In the genomic region with DNA sequence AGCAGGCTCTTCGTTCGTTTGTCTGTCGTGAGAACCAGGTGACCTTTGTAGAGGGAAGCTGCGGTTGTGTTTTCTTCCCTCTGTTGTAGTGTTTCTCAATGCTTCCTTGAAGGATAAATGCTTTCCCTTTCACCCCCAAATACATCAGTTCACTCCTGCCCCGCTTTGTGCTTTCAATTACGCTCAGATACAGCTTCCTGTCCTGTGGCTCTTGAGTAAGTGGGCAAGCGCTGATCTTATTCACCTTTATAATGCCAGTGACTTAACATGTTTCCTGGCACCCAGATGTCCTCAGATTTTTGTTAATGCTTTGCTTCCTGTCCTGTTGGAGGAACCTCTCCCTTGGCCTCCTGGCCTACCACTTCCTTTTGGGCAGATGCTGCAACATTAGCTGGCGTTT, we compare ENCODE assay signal across 16 mouse cellular contexts. TPM values are rescaled to one million over a fixed set of nuclear protein-coding genes. Genes with fewer than 3 reads are reported as not detected.
A peak's percentile ranks its signal among the peaks of the same experiment; 100 is the strongest.
DNase-seq lines count a peak whose midpoint lies in the region; ATAC-seq and TF ChIP-seq lines count a peak whose summit lies in the region.
"Had no signal": no experiment of that assay in that cellular context is flagged by ENCODE, and none has a peak within 500 bp of the region (broad histone marks: within the 10 kb centered on the region; RNA-seq: fewer than 3 reads in every experiment).

No protein-coding gene starts in this region.

- TF ChIP-seq EP300 in liver, postnatal 0 days (IDR thresholded peaks at IDR 0.05; ENCODE audit: low read depth): peak; percentile 48

- no peak overlapping the region for H3K9ac ChIP-seq in liver, postnatal 0 days (replicated peaks)
- H3K9ac ChIP-seq in liver, embryonic 12.5 days: no peak overlapping the region
- no peak overlapping the region for H3K9ac ChIP-seq in kidney, postnatal 0 days (ENCODE audit: low read depth, low read length)
- H3K9ac ChIP-seq: embryonic facial prominence, embryonic 15.5 days; heart, embryonic 15.5 days; hindbrain, embryonic 15.5 days; liver, embryonic 14.5 days had no signal

- 29% methylated on average over 8 of the region's 8 CpGs for WGBS in liver, postnatal 0 days (ENCODE audit: insufficient replicate concordance)
- 32% methylated on average over 8 of the region's 8 CpGs for WGBS in liver, embryonic 12.5 days (ENCODE audit: insufficient replicate concordance)
- WGBS in kidney, postnatal 0 days: 46% methylated on average over 8 of the region's 8 CpGs

- no peak overlapping the region for H3K27ac ChIP-seq in liver, postnatal 0 days (ENCODE audit: low read depth)
- no peak overlapping the region for H3K27ac ChIP-seq in liver, embryonic 12.5 days
- no peak overlapping the region for H3K27ac ChIP-seq in kidney, postnatal 0 days
- H3K27ac ChIP-seq: embryonic facial prominence, embryonic 15.5 days; heart, embryonic 15.5 days; hindbrain, embryonic 15.5 days; liver, embryonic 14.5 days had no signal

- no peaks in the 10 kb centered on the region for H3K9me3 ChIP-seq in liver, postnatal 0 days (ENCODE audit: low read length)
- H3K9me3 ChIP-seq in liver, embryonic 12.5 days (replicated peaks): no peaks in the 10 kb centered on the region
- no peaks in the 10 kb centered on the region for H3K9me3 ChIP-seq in kidney, postnatal 0 days (replicated peaks; ENCODE audit: low read length)
- H3K9me3 ChIP-seq: embryonic facial prominence, embryonic 15.5 days; heart, embryonic 15.5 days; hindbrain, embryonic 15.5 days had no signal

- no peak for TF ChIP-seq CTCF in liver, postnatal 0 days (IDR thresholded peaks at IDR 0.05; ENCODE audit: low read depth)
- TF ChIP-seq CTCF in kidney, postnatal 0 days (IDR thresholded peaks at IDR 0.05; ENCODE audit: low read depth): no peak

- H3K4me1 ChIP-seq in liver, postnatal 0 days (ENCODE audit: insufficient read depth): peaks cover 13% of the 10 kb centered on the region
- H3K4me1 ChIP-seq in liver, embryonic 12.5 days: peaks cover 8% of the 10 kb centered on the region; the same call in 1 of the 2 replicates
- H3K4me1 ChIP-seq in kidney, postnatal 0 days (replicated peaks; ENCODE audit: insufficient read depth, low read length): peaks cover 4% of the 10 kb centered on the region
- H3K4me1 ChIP-seq: embryonic facial prominence, embryonic 15.5 days had no signal

- peak; percentile 22 to 38 for DNase-seq in adrenal gland, postnatal 36 days
- DNase-seq in adrenal gland, adult 8-10 months: no peak
- DNase-seq in liver, postnatal 0 days: no peak
- DNase-seq in kidney, postnatal 0 days (ENCODE audit: low spot score): peak; percentile 64
- DNase-seq in testis, postnatal 10 days (ENCODE audit: low spot score): no peak
- DNase-seq in left cerebral cortex, postnatal 14 days (ENCODE audit: low spot score in 2 of 2): no peak
- DNase-seq: cerebellum, adult 8-10 months; layer of hippocampus, postnatal 36 days; thymus, adult 2 months had no signal

- H3K27me3 ChIP-seq in liver, postnatal 0 days (ENCODE audit: insufficient read depth, low read length): no peaks in the 10 kb centered on the region
- H3K27me3 ChIP-seq in liver, embryonic 12.5 days (replicated peaks): no peaks in the 10 kb centered on the region
- no peaks in the 10 kb centered on the region for H3K27me3 ChIP-seq in kidney, postnatal 0 days (ENCODE audit: insufficient read depth, low read length)
- H3K27me3 ChIP-seq: embryonic facial prominence, embryonic 15.5 days; heart, embryonic 15.5 days; hindbrain, embryonic 15.5 days had no signal

- no peaks in the 10 kb centered on the region for H3K36me3 ChIP-seq in liver, postnatal 0 days (replicated peaks; ENCODE audit: insufficient read depth, low read length)
- H3K36me3 ChIP-seq in liver, embryonic 12.5 days: no peaks in the 10 kb centered on the region
- no peaks in the 10 kb centered on the region for H3K36me3 ChIP-seq in kidney, postnatal 0 days (ENCODE audit: insufficient read depth, low read length)
- H3K36me3 ChIP-seq: embryonic facial prominence, embryonic 15.5 days; heart, embryonic 15.5 days; hindbrain, embryonic 15.5 days had no signal

- peak overlapping the region; percentile 24; the same call in 1 of the 2 replicates for H3K4me2 ChIP-seq in liver, postnatal 0 days (ENCODE audit: low read depth, low read length)
- no peak overlapping the region for H3K4me2 ChIP-seq in liver, embryonic 12.5 days
- no peak overlapping the region for H3K4me2 ChIP-seq in kidney, postnatal 0 days (ENCODE audit: low read length)
- H3K4me2 ChIP-seq: embryonic facial prominence, embryonic 15.5 days; heart, embryonic 15.5 days; hindbrain, embryonic 15.5 days had no signal

- peak; percentile 40 for ATAC-seq in liver, postnatal 0 days
- no peak for ATAC-seq in liver, embryonic 12.5 days
- ATAC-seq in kidney, postnatal 0 days (replicated peaks; ENCODE audit: low FRiP score, low read depth): no peak
- ATAC-seq in neutrophil, adult 5-6 weeks (ENCODE audit: extremely low read depth, insufficient number of reproducible peaks, low FRiP score, poor library complexity, severe bottlenecking): peak; percentile 43; the same call in 1 of the 2 replicates
- ATAC-seq: midbrain, embryonic 16.5 days had no signal

- intact Hi-C loops in left cerebral cortex, postnatal 14 days (cut with DNase I): no loop called here

- no peak overlapping the region for H3K4me3 ChIP-seq in liver, postnatal 0 days (ENCODE audit: low read depth, low read length)
- no peak overlapping the region for H3K4me3 ChIP-seq in liver, embryonic 12.5 days
- H3K4me3 ChIP-seq in kidney, postnatal 0 days (replicated peaks; ENCODE audit: low read depth, low read length): no peak overlapping the region
- H3K4me3 ChIP-seq: embryonic facial prominence, embryonic 15.5 days; heart, embryonic 15.5 days; hindbrain, embryonic 15.5 days had no signal

RNA-seq across cellular contexts. Expression of a gene that starts 19.5 kb away (rescaled TPM):
- 10 to 100 TPM in 1 of 2 experiments, 1 to 10 TPM in 1; 5.5 to 15.6 TPM for total RNA-seq in adrenal gland, postnatal 36 days (2021)
- 10 to 100 TPM in 2 of 4 experiments, 1 to 10 TPM in 2; 7.1 to 24.4 (median 16.6) TPM for total RNA-seq in adrenal gland, adult 8-10 months (2022)
- polyA plus RNA-seq in liver, postnatal 0 days (2015; fragmentation: Nextera tagmentation; extraction: Ambion mirVana): 10.8 and 12.4 TPM in 2 replicates
- polyA plus RNA-seq in liver, embryonic 12.5 days (2016; fragmentation: Nextera tagmentation; extraction: Ambion mirVana): 4.9 and 5.9 TPM in 2 replicates
- polyA plus RNA-seq in kidney, postnatal 0 days (2015; fragmentation: Nextera tagmentation; extraction: Ambion mirVana): 16.3 and 16.8 TPM in 2 replicates
- 4.1 and 6.4 TPM in 2 replicates for total RNA-seq in neutrophil, adult 5-6 weeks (2017)
- total RNA-seq in left cerebral cortex, postnatal 14 days (2021): 10 to 100 TPM; 45.0 to 51.2 TPM

Comparison
In these comparisons a context has a peak if more than half of its experiments do, and no peak if none do; other contexts are left out.
1. DNase-seq: peak in adrenal gland, postnatal 36 days (2 of 2) and kidney, postnatal 0 days (single experiment); none in adrenal gland, adult 8-10 months (single experiment), liver, postnatal 0 days (single experiment), testis, postnatal 10 days (single experiment) and left cerebral cortex, postnatal 14 days (0 of 2).
2. ATAC-seq: peak in liver, postnatal 0 days (single experiment) and neutrophil, adult 5-6 weeks (single experiment); none in liver, embryonic 12.5 days (single experiment) and kidney, postnatal 0 days (single experiment).